Mouse (Mus musculus) intestine, embryonic 15.5 days (tissue): ENCODE data around the gene H2afy. TPM values are rescaled to one million over a fixed set of nuclear protein-coding genes. Genes with fewer than 3 reads are reported as not detected.

Experiments
- polyA plus RNA-seq: library from polyadenylated mRNA; unstranded; fragments of >200 nt; fragmentation: Nextera tagmentation; extraction: Ambion mirVana; gene quantifications from 2 replicates; pipeline ENCODE4 v1.2.1, GENCODE M21; 2015

Gene H2afy
- polyA plus RNA-seq, 1 experiment from 2014 or later, result 322 TPM

Other genes starting within 250 kb of the H2afy start
- gene Tifab, start 42.5 kb upstream of the H2afy start, polyA plus RNA-seq, result 4.1 and 4.5 TPM in 2 replicates
- gene Neurog1, start 115.8 kb upstream of the H2afy start, polyA plus RNA-seq, result not detected in 2 replicates
- 7.9 and 9.9 TPM in 2 replicates for gene Cxcl14, start 160.2 kb upstream of the H2afy start, polyA plus RNA-seq